Mouse (Mus musculus) embryonic facial prominence, embryonic 11.5 days (tissue): ENCODE measurements around the gene Tiam1. TPM values are rescaled to one million over a fixed set of nuclear protein-coding genes. Genes with fewer than 3 reads are reported as not detected.

Experiments used
- ATAC-seq: fragments of 200-750 bp; cut with Nextera tagmentation; replicated peaks from 2 replicates; pipeline ENCODE4 v1.8.0; 2017; ENCODE audit warnings: low read depth; ENCODE audit not compliant: insufficient number of reproducible peaks, low FRiP score, low TSS enrichment
- DNase-seq: peaks from one replicate; pipeline ENCODE4 v3.0.0-alpha.2; 2015; ENCODE audit warnings: low spot score
- H3K27ac ChIP-seq: fragments of 300-500 bp; sonication (generic); replicated peaks from 2 replicates; pipeline ENCODE4 v1.5.1; 2014; ENCODE audit warnings: mild to moderate bottlenecking, low read depth, low read length, control low read depth
- H3K27me3 ChIP-seq: fragments of 300-500 bp; sonication (generic); 2 replicates; pipeline ENCODE4 v1.6.1; 2014; ENCODE audit warnings: mild to moderate bottlenecking, low read length, moderate library complexity, mixed read lengths; ENCODE audit not compliant: control insufficient read depth, insufficient read depth
- H3K36me3 ChIP-seq: fragments of 300-500 bp; sonication (generic); replicated peaks from 2 replicates; pipeline ENCODE4 v1.6.1; 2014; ENCODE audit warnings: low read depth, mild to moderate bottlenecking, low read length, moderate library complexity, mixed read lengths; ENCODE audit not compliant: control insufficient read depth, insufficient read depth
- H3K4me1 ChIP-seq: fragments of 300-500 bp; sonication (generic); 2 replicates; pipeline ENCODE4 v1.6.1; 2014; ENCODE audit warnings: low read length, mixed read lengths; ENCODE audit not compliant: control insufficient read depth, insufficient read depth
- H3K4me2 ChIP-seq: fragments of 300-500 bp; sonication (generic); 2 replicates; pipeline ENCODE4 v1.6.1; 2014; ENCODE audit warnings: low read depth, mild to moderate bottlenecking, control low read depth, low read length, moderate library complexity
- H3K4me3 ChIP-seq: fragments of 300-500 bp; sonication (generic); 2 replicates; pipeline ENCODE4 v1.5.1; 2014; ENCODE audit warnings: low read depth, low read length, control low read depth
- H3K9ac ChIP-seq: fragments of 300-500 bp; sonication (generic); replicated peaks from 2 replicates; pipeline ENCODE4 v1.6.1; 2014; ENCODE audit warnings: mild to moderate bottlenecking, control low read depth, low read length
- H3K9me3 ChIP-seq: fragments of 300-500 bp; sonication (generic); replicated peaks from 2 replicates; pipeline ENCODE4 v1.6.1; 2016; ENCODE audit warnings: mild to moderate bottlenecking, low read length, inconsistent platforms, mixed read lengths; ENCODE audit not compliant: control insufficient read depth
- WGBS: fragments of 180-500 bp; shearing (Covaris S2); extraction: QIAGEN DNeasy Blood & Tissue Kit; methylation state at CpG from one replicate; pipeline ENCODE4 v1.1.7; 2014; 5-methylcytosine and 5-hydroxymethylcytosine counted together
- polyA plus RNA-seq: library from polyadenylated mRNA; unstranded; fragments of >200 nt; fragmentation: Nextera tagmentation; extraction: Ambion mirVana; gene quantifications from 2 replicates; pipeline ENCODE4 v1.2.1, GENCODE M21; 2014

Tiam1 gene
- polyA plus RNA-seq, 1 experiment from 2014 or later: 33.8 TPM

GRCm38 (mm10) chr16:89854731-89855130 is 288.8 kb downstream of the Tiam1 start:
- Histone ChIP-seq H3K27me3 (no peaks in the 10 kb centered on the region), H3K27ac (no peak overlapping the region), H3K4me2 (no peak overlapping the region), H3K4me3 (no peak overlapping the region), H3K36me3 (no peaks in the 10 kb centered on the region), H3K4me1 (no peaks in the 10 kb centered on the region), H3K9ac (no peak overlapping the region), H3K9me3 (no peaks in the 10 kb centered on the region)
- ATAC-seq (no peak), DNase-seq (no peak)
- WGBS: 85% methylated on average over 8 of the region's 8 CpGs

- no peak for ATAC-seq
Observed at GRCm38 (mm10) chr16:89851333-89851732, 292.2 kb downstream of the Tiam1 start.

GRCm38 (mm10) chr16:89848651-89849597 is 294.6 kb downstream of the Tiam1 start:
- H3K4me1 ChIP-seq: no peaks in the 10 kb centered on the region
- H3K4me2 ChIP-seq: no peak overlapping the region
- H3K9ac ChIP-seq: no peak overlapping the region
- no peaks in the 10 kb centered on the region for H3K9me3 ChIP-seq
- H3K27me3 ChIP-seq: no peaks in the 10 kb centered on the region
- ATAC-seq: no peak
- H3K27ac ChIP-seq: no peak overlapping the region
- no peak overlapping the region for H3K4me3 ChIP-seq
- no peak for DNase-seq
- 94% methylated on average over 19 of the region's 19 CpGs for WGBS
- no peaks in the 10 kb centered on the region; the same call in none of the 2 replicates for H3K36me3 ChIP-seq

More at GRCm38 (mm10) chr16:89851333-89851732, 292.2 kb downstream of the Tiam1 start:
- Histone ChIP-seq H3K9ac (no peak overlapping the region), H3K27me3 (no peaks in the 10 kb centered on the region), H3K4me2 (no peak overlapping the region), H3K4me1 (no peaks in the 10 kb centered on the region), H3K4me3 (no peak overlapping the region), H3K27ac (no peak overlapping the region), H3K9me3 (no peaks in the 10 kb centered on the region), H3K36me3 (no peaks in the 10 kb centered on the region; the same call in none of the 2 replicates)
- DNase-seq: no peak
- WGBS: 74% methylated on average over 9 of the region's 9 CpGs

- WGBS: 95% methylated on average over 3 of the region's 3 CpGs
- Histone ChIP-seq H3K9ac (no peak overlapping the region), H3K4me1 (no peaks in the 10 kb centered on the region), H3K27ac (no peak overlapping the region), H3K36me3 (no peaks in the 10 kb centered on the region; the same call in none of the 2 replicates), H3K4me3 (no peak overlapping the region), H3K4me2 (no peak overlapping the region), H3K9me3 (no peaks in the 10 kb centered on the region), H3K27me3 (no peaks in the 10 kb centered on the region)
- DNase-seq: no peak
- no peak for ATAC-seq
Observed at GRCm38 (mm10) chr16:89848179-89848578, 295.4 kb downstream of the Tiam1 start.

- Histone ChIP-seq H3K9ac (no peak overlapping the region), H3K9me3 (no peaks in the 10 kb centered on the region), H3K27me3 (no peaks in the 10 kb centered on the region), H3K27ac (no peak overlapping the region), H3K4me2 (no peak overlapping the region), H3K4me1 (no peaks in the 10 kb centered on the region), H3K36me3 (no peaks in the 10 kb centered on the region; the same call in none of the 2 replicates), H3K4me3 (no peak overlapping the region)
- DNase-seq (no peak), ATAC-seq (no peak)
- WGBS: 84% methylated on average over 8 of the region's 8 CpGs
Observed at GRCm38 (mm10) chr16:89845461-89845860, 298.1 kb downstream of the Tiam1 start.

GRCm38 (mm10) chr16:89844580-89844979 is 299.0 kb downstream of the Tiam1 start:
- H3K4me2 ChIP-seq: no peak overlapping the region

GRCm38 (mm10) chr16:89841894-89842293 is 301.7 kb downstream of the Tiam1 start:
- H3K4me1 ChIP-seq: no peaks in the 10 kb centered on the region
- DNase-seq (no peak), ATAC-seq (no peak)
- WGBS: 50% methylated on average over 6 of the region's 6 CpGs
- no peaks in the 10 kb centered on the region for H3K36me3 ChIP-seq
- H3K4me3 ChIP-seq: no peak overlapping the region
- H3K9me3 ChIP-seq: no peaks in the 10 kb centered on the region
- H3K27ac ChIP-seq: no peak overlapping the region
- no peak overlapping the region for H3K4me2 ChIP-seq
- no peak overlapping the region for H3K9ac ChIP-seq
- H3K27me3 ChIP-seq: no peaks in the 10 kb centered on the region

More at GRCm38 (mm10) chr16:89844580-89844979, 299.0 kb downstream of the Tiam1 start:
- ATAC-seq (peak; percentile 50; the same call in 1 of the 2 replicates), DNase-seq (peak; percentile 57)
- H3K27me3 ChIP-seq: no peaks in the 10 kb centered on the region
- no peaks in the 10 kb centered on the region for H3K9me3 ChIP-seq
- no peak overlapping the region for H3K9ac ChIP-seq
- H3K4me1 ChIP-seq: no peaks in the 10 kb centered on the region
- no peak overlapping the region for H3K4me3 ChIP-seq
- H3K27ac ChIP-seq: no peak overlapping the region
- WGBS: 42% methylated on average over 5 of the region's 5 CpGs
- no peaks in the 10 kb centered on the region; the same call in none of the 2 replicates for H3K36me3 ChIP-seq

GRCm38 (mm10) chr16:89840361-89840760 is 303.2 kb downstream of the Tiam1 start:
- H3K4me3 ChIP-seq: no peak overlapping the region
- no peak overlapping the region for H3K9ac ChIP-seq
- no peak overlapping the region for H3K27ac ChIP-seq
- H3K27me3 ChIP-seq: no peaks in the 10 kb centered on the region
- H3K4me1 ChIP-seq: no peaks in the 10 kb centered on the region
- DNase-seq (no peak), ATAC-seq (no peak)
- no peaks in the 10 kb centered on the region for H3K9me3 ChIP-seq
- no peak overlapping the region for H3K4me2 ChIP-seq
- 90% methylated on average over 6 of the region's 6 CpGs for WGBS
- H3K36me3 ChIP-seq: no peaks in the 10 kb centered on the region
